Mouse (Mus musculus) mammary gland, adult 2 months (tissue): Measurements from ENCODE around the gene Metrn. TPM values are rescaled to one million over a fixed set of nuclear protein-coding genes. Genes with fewer than 3 reads are reported as not detected.

ENCODE experiments used
- polyA plus RNA-seq: library from polyadenylated mRNA; depleted of rRNA; stranded (reverse); fragments of >200 nt; gene quantifications from 2 replicates; pipeline ENCODE4 v1.2.3, GENCODE M21; 2012; ENCODE audit warnings: low replicate concordance; rRNA removed

Metrn gene
- polyA plus RNA-seq: 35.1 and 74.2 TPM in 2 replicates

DNA sequence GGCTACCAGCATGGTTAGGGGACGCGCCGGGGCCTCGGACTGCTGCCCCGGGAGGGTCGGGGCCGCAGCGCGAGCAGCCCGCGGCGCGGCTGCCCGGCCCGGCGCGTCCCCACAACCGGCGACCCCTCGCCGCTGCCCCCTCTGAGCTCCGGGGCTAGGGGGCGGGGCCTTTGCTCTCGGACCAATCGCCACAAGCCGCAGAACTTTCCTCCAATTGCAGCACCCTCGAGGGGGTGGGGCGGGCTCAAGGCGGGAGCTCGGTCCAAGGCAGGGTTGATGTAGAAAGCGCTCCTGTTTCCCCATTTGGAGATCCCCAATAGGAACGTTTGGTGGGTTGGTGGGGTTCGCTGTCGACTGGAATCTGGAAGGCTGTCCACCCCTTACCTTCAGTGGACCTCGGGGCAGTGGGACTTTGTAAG is at the start of gene Metrn:
Gene Metrn (minus strand): TSS at position 186 of the 419 bp plus-strand sequence.

GRCm38 (mm10) chr17:25844396-25844901 is 47.5 kb upstream of the Metrn start, which contains the start of gene Rhot2:
Gene Rhot2 (minus strand): TSS chr17:25844851.

DNA sequence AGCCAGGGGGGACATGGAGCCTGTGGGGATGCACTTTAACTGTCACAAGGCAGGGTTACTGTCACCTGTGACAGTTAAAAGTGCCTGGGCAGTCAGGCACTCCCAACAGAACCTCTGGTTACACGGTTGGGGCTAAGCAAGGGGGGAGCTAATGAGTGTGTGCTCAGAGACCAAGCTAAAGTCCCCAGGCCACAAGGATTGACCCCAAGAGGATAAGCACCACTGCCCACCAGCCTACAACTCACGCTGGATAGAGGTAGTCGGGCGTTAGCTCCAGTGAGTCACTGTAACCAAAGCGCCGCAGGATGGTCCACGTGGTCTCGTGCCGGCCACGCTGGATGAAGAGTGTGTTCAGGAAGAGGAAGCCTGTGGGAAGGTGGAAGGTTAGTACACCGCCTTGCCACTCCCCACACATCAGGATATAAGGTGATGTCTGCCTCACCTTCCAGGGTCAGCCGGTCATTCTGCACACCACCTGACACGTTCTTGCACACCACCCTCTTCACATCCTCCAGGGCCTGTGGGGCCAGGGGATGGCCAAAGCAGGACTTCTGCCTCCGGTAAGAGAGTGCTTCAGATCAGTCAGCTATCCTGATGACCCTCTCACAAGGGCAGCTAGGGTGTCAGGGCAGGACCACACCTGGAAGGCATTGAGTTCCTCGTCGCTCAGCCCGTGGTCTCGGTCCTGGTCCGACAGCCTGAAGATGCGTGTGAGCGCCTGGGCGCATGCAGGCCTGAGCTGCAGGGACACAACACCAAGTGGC is 44.4 kb upstream of the Metrn start, which contains the start of gene Gm20683:
Gene Gm20683 (minus strand): TSS at position 647 of the 764 bp plus-strand sequence.

DNA sequence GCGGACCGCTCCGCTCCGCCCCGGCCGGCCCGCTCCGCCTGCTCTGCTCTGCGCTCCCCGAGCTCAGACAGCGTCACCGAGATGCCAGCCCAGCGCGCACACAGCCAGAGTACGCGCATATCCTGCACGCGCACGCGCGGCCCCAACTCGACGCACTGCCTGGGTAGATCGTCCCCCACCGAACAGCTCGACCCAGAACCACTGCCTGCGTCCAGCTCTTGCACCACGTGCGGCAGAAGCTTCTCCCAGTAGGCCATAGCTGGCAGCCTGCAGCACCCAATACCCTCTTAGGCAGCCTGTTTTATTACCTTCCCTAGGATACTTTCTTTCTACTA is 40.1 kb upstream of the Metrn start, which contains the start of gene Rhbdl1:
Gene Rhbdl1 (minus strand): TSS at position 220 of the 335 bp plus-strand sequence.

GRCm38 (mm10) chr17:25833291-25833663 is 36.3 kb upstream of the Metrn start, which contains the start of gene Stub1:
Gene Stub1 (minus strand): TSS chr17:25833404.

DNA sequence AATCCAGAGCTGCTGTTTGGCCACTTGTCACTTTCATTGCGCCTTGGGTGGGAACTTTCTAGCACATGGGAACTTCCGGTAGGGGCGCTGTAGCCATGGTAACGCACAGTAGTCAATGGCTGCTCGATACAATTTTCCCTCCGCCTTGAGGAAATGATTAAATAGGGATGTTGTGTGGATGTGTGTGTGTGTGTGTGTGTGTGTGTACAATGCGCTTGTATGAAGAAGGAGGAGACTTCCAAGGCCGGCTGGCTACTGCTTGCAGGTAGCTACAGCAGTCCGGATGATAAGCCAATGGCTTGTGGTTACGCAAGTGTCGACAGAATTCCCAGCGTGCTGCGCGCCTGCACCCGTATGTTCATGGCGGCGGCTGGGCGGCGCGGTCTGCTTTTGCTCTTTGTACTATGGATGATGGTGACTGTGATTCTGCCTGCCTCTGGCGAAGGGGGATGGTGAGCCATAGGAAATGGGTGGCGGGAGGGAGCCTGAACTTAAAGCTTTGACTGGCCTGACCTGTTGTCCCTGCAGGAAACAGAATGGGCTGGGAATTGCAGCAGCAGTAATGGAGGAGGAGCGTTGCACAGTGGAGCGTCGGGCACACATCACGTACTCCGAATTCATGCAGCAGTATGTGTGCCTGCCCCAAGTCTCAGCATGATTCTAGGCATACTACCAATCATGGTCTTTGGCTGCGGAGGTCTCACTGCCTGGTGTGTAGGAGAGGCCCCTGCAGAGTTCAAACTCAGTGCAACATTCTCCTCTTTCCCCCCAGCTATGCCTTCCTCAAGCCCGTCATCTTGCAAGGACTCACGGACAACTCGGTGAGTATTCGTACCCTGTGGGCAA is 32.0 kb upstream of the Metrn start, which contains the start of gene Jmjd8:
Gene Jmjd8 (plus strand): TSS at position 156 of the 846 bp plus-strand sequence.

DNA sequence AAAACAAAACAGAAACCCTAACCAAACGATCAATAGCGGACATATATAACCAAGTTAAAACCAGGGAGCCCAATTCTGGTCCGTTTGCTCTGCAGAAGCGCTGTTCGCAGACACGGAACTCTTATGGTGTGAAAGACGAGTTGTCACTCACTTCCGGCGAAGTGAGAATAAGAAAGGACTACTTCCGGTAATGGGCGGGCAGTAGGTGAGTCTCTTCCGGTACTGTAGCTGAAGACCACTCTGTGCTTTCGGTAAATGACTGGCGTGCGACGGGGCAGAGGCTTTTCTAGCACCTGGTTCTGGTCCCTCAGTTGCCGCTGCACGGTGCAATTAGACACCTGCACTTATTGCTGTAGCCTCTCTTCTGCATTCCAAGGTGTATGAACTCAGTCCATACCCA is 26.5 kb upstream of the Metrn start, which contains the start of gene Wdr24:
Gene Wdr24 (plus strand): TSS at position 176 of the 400 bp plus-strand sequence.

GRCm38 (mm10) chr17:25808789-25809605 is 12.1 kb upstream of the Metrn start, which contains the start of gene Fbxl16:
Gene Fbxl16 (plus strand): TSS chr17:25809085.

GRCm38 (mm10) chr17:25795609-25796092 is 1.3 kb downstream of the Metrn start, which contains the start of gene AC134908.4:
Gene AC134908.4 (minus strand): TSS chr17:25795659.

DNA sequence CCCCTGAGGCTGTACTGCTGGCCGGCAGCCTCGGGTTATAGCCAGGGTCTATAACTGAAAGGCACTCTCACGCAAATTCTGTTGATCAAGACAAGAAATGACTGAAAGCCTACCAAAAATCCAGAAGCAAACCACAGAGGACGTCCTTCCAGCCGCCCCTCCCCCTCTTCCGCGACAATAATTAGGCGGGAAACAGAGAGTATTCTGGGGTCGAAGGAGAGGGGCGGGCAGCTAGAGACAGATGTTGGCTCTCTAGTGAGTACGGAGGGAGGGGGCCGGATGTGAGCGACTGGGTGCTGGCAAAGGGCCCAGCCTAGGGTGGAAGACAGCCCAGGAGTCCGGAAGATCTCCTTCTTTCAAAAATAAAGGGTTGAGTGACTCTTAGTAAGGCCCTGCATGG is 4.3 kb downstream of the Metrn start, which contains the start of gene Fam173a:
Gene Fam173a (minus strand): TSS at position 287 of the 400 bp plus-strand sequence.

DNA sequence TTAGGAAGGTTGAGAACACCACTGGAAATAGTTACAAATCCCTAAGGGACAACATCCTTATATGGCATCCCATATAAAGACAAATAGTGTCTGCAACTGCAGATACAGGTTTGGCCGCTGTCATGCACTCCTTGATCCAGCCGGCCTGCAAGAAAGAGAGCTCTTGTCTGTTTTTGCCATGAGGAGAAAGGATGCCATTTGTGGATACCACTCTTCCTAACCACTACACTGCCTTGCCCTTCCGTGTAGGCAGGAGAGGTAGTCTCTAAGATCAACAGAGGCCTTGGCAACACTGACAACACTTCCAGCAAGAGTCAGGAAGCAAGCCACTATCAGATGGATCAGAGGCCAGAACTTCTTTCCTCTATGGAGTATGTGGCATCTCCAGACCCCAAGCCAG is 10.7 kb downstream of the Metrn start, which contains the start of gene Ccdc78:
Gene Ccdc78 (plus strand): TSS at position 301 of the 400 bp plus-strand sequence.

DNA sequence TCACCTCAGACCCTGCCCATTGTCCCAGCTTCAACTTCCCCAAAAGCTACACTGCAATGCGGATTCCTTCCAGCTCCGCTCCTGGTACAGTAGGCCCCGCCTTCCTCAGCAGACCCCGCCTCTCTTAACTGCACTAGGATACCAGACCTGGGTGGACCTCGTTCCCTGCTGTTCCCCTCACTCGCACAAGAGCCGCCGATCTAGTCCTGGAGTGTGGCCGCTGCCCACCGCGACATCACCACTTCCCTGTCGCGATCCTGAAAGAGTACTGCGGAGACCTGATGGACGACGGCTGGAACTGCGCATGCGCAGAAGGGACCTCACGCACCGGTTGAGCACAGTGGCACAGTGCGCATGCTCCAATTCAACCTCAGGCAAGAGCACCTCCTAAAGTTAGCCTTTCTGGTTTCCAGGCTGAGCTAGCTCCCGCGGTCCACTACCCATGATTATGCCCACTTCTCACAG is 11.6 kb downstream of the Metrn start, which contains the start of gene Haghl:
Gene Haghl (minus strand): TSS at position 393 of the 465 bp plus-strand sequence.

GRCm38 (mm10) chr17:25773549-25774120 is 23.3 kb downstream of the Metrn start, which contains the start of gene Narfl:
Gene Narfl (plus strand): TSS chr17:25773776.

GRCm38 (mm10) chr17:25754241-25754640 is 42.7 kb downstream of the Metrn start, which contains the start of gene Msln:
Gene Msln (minus strand): TSS chr17:25754378.

Other genes starting within 250 kb of the Metrn start
- gene Sox8, start 226.4 kb downstream of the Metrn start, polyA plus RNA-seq: 2.3 and 3.2 TPM in 2 replicates
- gene Lmf1, start 218.1 kb downstream of the Metrn start, polyA plus RNA-seq: 25.5 and 38.9 TPM in 2 replicates
- gene Gng13, start 80.0 kb downstream of the Metrn start, polyA plus RNA-seq: not detected in 2 replicates
- gene Chtf18, start 69.7 kb downstream of the Metrn start, polyA plus RNA-seq: 4.7 and 6.1 TPM in 2 replicates
- gene Rpusd1, start 69.5 kb downstream of the Metrn start, polyA plus RNA-seq: 41.7 and 54.2 TPM in 2 replicates
- gene Mslnl, start 61.1 kb downstream of the Metrn start, polyA plus RNA-seq: 0.14 and 0.17 TPM in 2 replicates
- gene Msln, start 42.8 kb downstream of the Metrn start, polyA plus RNA-seq: 0.10 and 0.33 TPM in 2 replicates
- 20.4 and 28.7 TPM in 2 replicates for gene Narfl, start 23.4 kb downstream of the Metrn start, polyA plus RNA-seq
- 36.0 and 41.6 TPM in 2 replicates for gene Haghl, start 11.5 kb downstream of the Metrn start, polyA plus RNA-seq
- not detected in 2 replicates for gene Ccdc78, start 10.6 kb downstream of the Metrn start, polyA plus RNA-seq
- gene Fam173a, start 4.2 kb downstream of the Metrn start, polyA plus RNA-seq: 114 and 133 TPM in 2 replicates
- 0.88 TPM in 1 of 2 replicates, not detected in the other for gene AC134908.4, start 1.5 kb downstream of the Metrn start, polyA plus RNA-seq
- gene Fbxl16, start 11.9 kb upstream of the Metrn start, polyA plus RNA-seq: 0.97 and 1.1 TPM in 2 replicates
- gene Wdr24, start 26.5 kb upstream of the Metrn start, polyA plus RNA-seq: 41.0 and 41.4 TPM in 2 replicates
- 56.2 and 97.4 TPM in 2 replicates for gene Jmjd8, start 31.7 kb upstream of the Metrn start, polyA plus RNA-seq
- gene Stub1, start 36.3 kb upstream of the Metrn start, polyA plus RNA-seq: 122 and 125 TPM in 2 replicates
- 44.8 and 79.9 TPM in 2 replicates for gene Rhbdl1, start 40.2 kb upstream of the Metrn start, polyA plus RNA-seq
- gene Gm20683, start 44.6 kb upstream of the Metrn start, polyA plus RNA-seq: 63.0 and 78.8 TPM in 2 replicates
- 85.6 and 87.3 TPM in 2 replicates for gene Rhot2, start 47.7 kb upstream of the Metrn start, polyA plus RNA-seq
- 34.5 and 41.1 TPM in 2 replicates for gene Wdr90, start 64.4 kb upstream of the Metrn start, polyA plus RNA-seq
- 102 and 244 TPM in 2 replicates for gene Mcrip2, start 71.6 kb upstream of the Metrn start, polyA plus RNA-seq
- 71.6 and 142 TPM in 2 replicates for gene Mettl26, start 77.9 kb upstream of the Metrn start, polyA plus RNA-seq
- gene Wfikkn1, start 83.7 kb upstream of the Metrn start, polyA plus RNA-seq: 0.98 and 1.3 TPM in 2 replicates
- gene Rab40c, start 122.6 kb upstream of the Metrn start, polyA plus RNA-seq: 36.1 and 46.6 TPM in 2 replicates
- 132 and 209 TPM in 2 replicates for gene Pigq, start 147.8 kb upstream of the Metrn start, polyA plus RNA-seq
- not detected in 2 replicates for gene Nhlrc4, start 147.8 kb upstream of the Metrn start, polyA plus RNA-seq
- 0.05 TPM in 1 of 2 replicates, not detected in the other for gene A930017K11Rik, start 155.4 kb upstream of the Metrn start, polyA plus RNA-seq
- gene Capn15, start 188.7 kb upstream of the Metrn start, polyA plus RNA-seq: 36.5 and 53.9 TPM in 2 replicates